Mouse (Mus musculus) stomach, postnatal 0 days (tissue): ENCODE data around the gene Gatb.

Experiments used
- CTCF ChIP-seq: IDR thresholded peaks from 2 replicates; pipeline ENCODE4 v1.5.1; 2016; ENCODE audit warnings: antibody characterized with exemption, low read depth, mild to moderate bottlenecking, moderate library complexity
- EP300 ChIP-seq: optimal IDR thresholded peaks from 2 replicates; pipeline ENCODE3; 2016; ENCODE audit warnings: antibody characterized with exemption

DNA sequence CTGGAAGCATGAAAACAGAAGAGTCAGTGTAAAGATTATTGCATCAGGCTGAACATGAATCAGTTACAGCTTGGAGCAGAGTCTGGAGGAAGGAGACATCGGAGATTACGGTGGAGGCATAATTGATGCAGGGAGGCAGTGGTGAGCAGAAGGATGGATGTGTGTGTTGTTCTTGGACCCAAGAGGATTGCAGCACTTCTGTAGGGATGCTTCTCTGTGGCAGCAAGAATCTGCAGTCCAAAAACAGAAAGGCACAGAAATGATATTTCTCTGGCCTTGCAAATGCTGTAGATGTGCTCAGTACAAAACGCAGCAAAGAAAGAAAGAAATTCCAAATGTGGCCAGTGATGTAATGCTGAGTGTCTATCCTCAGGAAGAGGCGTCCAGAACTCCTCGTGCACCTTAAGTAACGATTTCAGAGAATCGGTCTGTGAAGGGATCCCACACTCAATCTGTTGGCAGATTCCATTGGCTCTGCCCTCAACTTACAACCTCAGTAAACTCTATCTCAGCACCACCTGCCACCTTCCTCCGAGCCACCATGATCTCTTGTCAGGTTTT, 43.2 kb upstream of the Gatb start:
- no peak for TF ChIP-seq EP300
- no peak for TF ChIP-seq CTCF
